Mouse (Mus musculus): ENCODE measurements around the gene 2210418O10Rik.
"Not testable (repeated sequence)": the region's sequence is repeated elsewhere in the genome, so short reads cannot be mapped to it uniquely, and the experiment has no call there.

Gene 2210418O10Rik

DNA sequence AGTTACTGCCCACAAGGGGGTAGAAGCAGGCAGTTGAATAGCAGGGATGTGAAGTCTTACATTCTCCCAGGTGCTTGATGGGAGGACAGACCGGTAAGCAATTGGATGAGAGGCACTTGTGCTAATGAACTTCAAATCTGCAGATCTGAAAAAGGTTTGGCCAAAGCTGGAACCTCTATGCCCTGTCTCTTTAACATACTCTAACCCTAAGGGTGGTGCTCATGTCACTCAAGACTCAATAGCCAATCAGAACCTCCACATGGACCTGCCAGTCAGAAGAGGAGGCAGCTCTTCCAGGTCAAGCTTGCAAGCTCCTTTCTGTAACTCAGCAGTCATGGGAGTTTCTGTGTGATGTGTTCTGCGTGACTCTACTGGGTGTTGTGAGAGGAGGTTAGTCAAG is at the start of gene 2210418O10Rik:
TSS of gene 2210418O10Rik (plus strand) at position 301 of the 400 bp plus-strand sequence.
- not testable (repeated sequence) for DNase-seq

DNA sequence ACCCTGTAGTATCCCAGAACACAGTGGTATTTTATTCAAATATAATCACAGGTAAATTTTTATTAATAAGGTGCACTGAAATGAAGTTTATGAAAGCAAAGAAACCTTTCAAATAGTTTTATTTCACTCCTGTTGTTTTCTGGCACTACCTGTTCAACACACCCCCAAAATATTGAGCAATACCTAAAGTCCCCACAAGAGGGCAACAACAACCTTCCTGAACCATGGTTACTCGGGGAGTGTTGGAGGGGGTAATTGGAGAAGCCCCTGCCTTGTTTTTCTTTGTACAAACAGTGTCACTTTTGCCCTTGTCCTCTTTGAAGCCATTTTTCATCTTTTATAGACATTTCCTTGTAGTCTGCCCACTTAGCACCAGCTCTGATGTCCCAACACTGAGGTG is 22.1 kb downstream of the 2210418O10Rik start:
- DNase-seq = not testable (repeated sequence)
